Mouse (Mus musculus): ENCODE results near the gene Gm13696. TPM values are rescaled to one million over a fixed set of nuclear protein-coding genes. Genes with fewer than 3 reads are reported as not detected.
"Not testable (repeated sequence)": the region's sequence is repeated elsewhere in the genome, so short reads cannot be mapped to it uniquely, and the experiment has no call there.

Gm13696 gene
- total and polyA plus RNA-seq, 2 experiments from 2014 or later: not detected

DNA sequence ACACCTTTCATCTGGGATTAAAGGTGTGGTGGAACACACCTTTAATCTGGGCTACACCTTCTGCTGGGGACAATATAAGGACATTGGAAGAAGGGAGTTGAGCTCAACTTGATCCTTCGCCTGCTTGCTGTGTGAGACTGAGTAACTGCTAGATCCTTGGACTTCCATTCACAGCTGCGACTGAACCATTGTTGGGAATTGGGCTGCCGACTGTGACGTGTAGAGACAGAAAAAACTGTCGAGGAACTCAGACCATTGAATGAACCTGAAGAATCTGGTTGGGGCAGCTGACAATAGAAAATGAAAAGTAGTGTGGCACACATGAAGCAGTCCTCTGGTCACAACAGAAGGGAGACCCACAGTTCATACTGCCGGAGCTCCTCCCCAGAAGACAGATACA, 17.3 kb downstream of the Gm13696 start, which contains the start of gene Gm13691:
Gene Gm13691 (plus strand): TSS at position 301 of the 400 bp plus-strand sequence.
- H3K9me3 ChIP-seq (ENCODE audit: low read length); H3K4me2 ChIP-seq (ENCODE audit: low read depth); H3K27me3 ChIP-seq (ENCODE audit: insufficient read depth, low read length); DNase-seq; H3K4me1 ChIP-seq (ENCODE audit: insufficient read depth); H3K36me3 ChIP-seq (ENCODE audit: insufficient read depth); ATAC-seq; H3K4me3 ChIP-seq (ENCODE audit: low read depth, low read length); H3K27ac ChIP-seq (ENCODE audit: low read depth, low read length); H3K9ac ChIP-seq: not testable (repeated sequence)
- no CpG with 5 or more reads among the region's 6 CpGs for WGBS

DNA sequence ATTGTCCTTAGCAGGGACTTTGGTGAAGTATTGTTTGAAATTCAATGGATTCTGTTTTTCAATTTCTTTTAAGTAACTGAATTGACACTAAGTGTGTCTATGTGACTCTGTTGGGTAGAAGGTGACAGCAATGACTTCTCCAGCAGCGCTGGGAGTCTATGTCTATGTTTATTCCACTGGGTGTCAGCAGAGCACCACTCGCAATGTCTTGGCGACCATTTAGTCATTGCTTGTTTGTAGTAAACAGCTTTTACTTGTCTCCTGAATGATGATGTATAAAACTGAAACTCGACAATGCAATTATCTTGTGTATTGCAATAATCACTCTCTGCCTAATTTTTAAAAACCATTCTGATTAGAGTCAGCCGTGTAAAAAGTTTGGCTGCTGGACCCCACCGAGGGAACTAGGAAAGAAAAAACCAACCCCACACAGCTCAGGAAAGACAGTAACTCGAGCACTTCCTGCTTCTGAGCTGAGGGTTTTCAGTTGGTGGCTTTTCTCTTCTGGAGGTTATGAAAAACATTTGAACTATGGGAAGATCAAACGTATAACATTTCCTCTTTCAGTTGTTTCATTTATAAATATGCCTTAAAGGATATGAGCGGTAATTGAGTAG, 20.8 kb downstream of the Gm13696 start:
- H3K27me3 ChIP-seq (ENCODE audit: insufficient read depth, low read length); H3K27ac ChIP-seq (ENCODE audit: low read depth, low read length); H3K36me3 ChIP-seq (ENCODE audit: insufficient read depth); ATAC-seq; H3K9me3 ChIP-seq (ENCODE audit: low read length); H3K4me2 ChIP-seq (ENCODE audit: low read depth); H3K9ac ChIP-seq; H3K4me3 ChIP-seq (ENCODE audit: low read depth, low read length); H3K4me1 ChIP-seq (ENCODE audit: insufficient read depth); DNase-seq: not testable (repeated sequence)
- 63% methylated on average over 7 of the region's 9 CpGs for WGBS

DNA sequence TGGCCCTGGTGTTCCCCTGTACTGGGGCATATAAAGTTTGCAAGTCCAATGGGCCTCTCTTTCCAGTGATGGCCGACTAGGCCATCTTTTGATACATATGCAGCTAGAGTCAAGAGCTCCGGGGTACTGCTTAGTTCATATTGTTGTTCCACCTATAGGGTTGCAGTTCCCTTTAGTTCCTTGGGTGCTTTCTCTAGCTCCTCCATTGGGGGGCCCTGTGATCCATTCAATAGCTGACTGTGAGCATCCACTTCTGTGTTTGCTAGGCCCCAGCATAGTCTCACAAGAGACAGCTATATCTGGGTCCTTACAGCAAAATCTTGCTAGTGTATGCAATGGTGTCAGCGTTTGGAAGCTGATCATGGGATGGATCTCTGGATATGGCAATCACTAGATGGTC, 21.6 kb downstream of the Gm13696 start:
- not testable (repeated sequence) for H3K36me3 ChIP-seq (ENCODE audit: insufficient read depth); H3K4me3 ChIP-seq (ENCODE audit: low read depth, low read length); DNase-seq; H3K4me1 ChIP-seq (ENCODE audit: insufficient read depth); H3K9ac ChIP-seq; H3K27me3 ChIP-seq (ENCODE audit: insufficient read depth, low read length); H3K27ac ChIP-seq (ENCODE audit: low read depth, low read length); H3K9me3 ChIP-seq (ENCODE audit: low read length); ATAC-seq; H3K4me2 ChIP-seq (ENCODE audit: low read depth)
- WGBS: no CpG with 5 or more reads among the region's 3 CpGs

GRCm38 (mm10) chr2:84008913-84009312, 36.0 kb downstream of the Gm13696 start:
- H3K36me3 ChIP-seq (ENCODE audit: insufficient read depth): no peaks in the 10 kb centered on the region
- TF ChIP-seq CTCF (IDR thresholded peaks at IDR 0.05; ENCODE audit: low read depth): no peak
- H3K27me3 ChIP-seq (ENCODE audit: insufficient read depth, low read length): no peaks in the 10 kb centered on the region
- no peaks in the 10 kb centered on the region for H3K4me1 ChIP-seq (ENCODE audit: insufficient read depth)
- no peak overlapping the region for H3K9ac ChIP-seq
- H3K9me3 ChIP-seq (ENCODE audit: low read length): no peaks in the 10 kb centered on the region
- no peak overlapping the region for H3K4me2 ChIP-seq (ENCODE audit: low read depth)
- ATAC-seq (peak; percentile 45; the same call in 1 of the 2 replicates), DNase-seq (peak; percentile 18)
- WGBS: 36% methylated on average over 1 of the region's 1 CpGs
- no peak overlapping the region for H3K4me3 ChIP-seq (ENCODE audit: low read depth, low read length)
- no peak overlapping the region for H3K27ac ChIP-seq (ENCODE audit: low read depth, low read length)

- no peak overlapping the region for H3K9ac ChIP-seq
- H3K9me3 ChIP-seq (ENCODE audit: low read length): no peaks in the 10 kb centered on the region
- H3K36me3 ChIP-seq (ENCODE audit: insufficient read depth): no peaks in the 10 kb centered on the region
- ATAC-seq (no peak), DNase-seq (no peak)
- no peak overlapping the region for H3K27ac ChIP-seq (ENCODE audit: low read depth, low read length)
- H3K4me2 ChIP-seq (ENCODE audit: low read depth): no peak overlapping the region
- H3K4me3 ChIP-seq (ENCODE audit: low read depth, low read length): no peak overlapping the region
- WGBS: 89% methylated on average over 3 of the region's 3 CpGs
- H3K27me3 ChIP-seq (ENCODE audit: insufficient read depth, low read length): no peaks in the 10 kb centered on the region
- no peaks in the 10 kb centered on the region for H3K4me1 ChIP-seq (ENCODE audit: insufficient read depth)
- no peak for TF ChIP-seq CTCF (IDR thresholded peaks at IDR 0.05; ENCODE audit: low read depth)
Observed at GRCm38 (mm10) chr2:84009818-84010217, 36.9 kb downstream of the Gm13696 start.

DNA sequence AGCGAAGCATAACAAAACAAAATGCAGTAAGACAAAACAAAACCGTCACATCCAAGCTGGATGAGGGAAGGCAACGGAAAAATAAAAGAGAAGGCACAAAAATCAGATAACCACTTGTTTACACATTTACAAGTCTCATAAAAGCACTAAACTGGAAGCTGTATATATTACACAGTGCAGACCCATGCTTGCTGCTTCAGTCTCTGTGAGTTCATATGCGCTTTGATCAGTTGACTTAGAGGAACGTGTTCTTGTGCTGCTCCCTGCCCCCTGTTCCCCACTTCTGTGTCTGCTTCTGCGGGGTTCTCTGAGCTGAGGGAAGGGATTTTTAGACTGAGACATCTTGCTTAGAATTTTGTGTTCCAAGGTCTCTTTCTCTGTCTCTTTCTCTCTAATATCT, 41.6 kb downstream of the Gm13696 start:
- WGBS: 78% methylated on average over 6 of the region's 6 CpGs
- Histone ChIP-seq H3K27me3 (ENCODE audit: insufficient read depth, low read length) (no peaks in the 10 kb centered on the region), H3K36me3 (ENCODE audit: insufficient read depth) (no peaks in the 10 kb centered on the region), H3K4me3 (ENCODE audit: low read depth, low read length) (no peak overlapping the region), H3K27ac (ENCODE audit: low read depth, low read length) (no peak overlapping the region), H3K4me2 (ENCODE audit: low read depth) (no peak overlapping the region), H3K9ac (no peak overlapping the region), H3K4me1 (ENCODE audit: insufficient read depth) (no peaks in the 10 kb centered on the region), H3K9me3 (ENCODE audit: low read length) (no peaks in the 10 kb centered on the region)
- no peak for TF ChIP-seq CTCF (IDR thresholded peaks at IDR 0.05; ENCODE audit: low read depth)
- ATAC-seq: no peak
- no peak for DNase-seq

- H3K9ac ChIP-seq; H3K4me1 ChIP-seq (ENCODE audit: insufficient read depth); DNase-seq: not testable (repeated sequence)
Observed at GRCm38 (mm10) chr2:84016291-84016690, 43.4 kb downstream of the Gm13696 start.

More at GRCm38 (mm10) chr2:84016291-84016690, 43.4 kb downstream of the Gm13696 start:
- H3K4me3 ChIP-seq (ENCODE audit: low read depth, low read length); H3K9me3 ChIP-seq (ENCODE audit: low read length); H3K4me2 ChIP-seq (ENCODE audit: low read depth); H3K36me3 ChIP-seq (ENCODE audit: insufficient read depth); ATAC-seq; H3K27ac ChIP-seq (ENCODE audit: low read depth, low read length); H3K27me3 ChIP-seq (ENCODE audit: insufficient read depth, low read length): not testable (repeated sequence)
- 85% methylated on average over 4 of the region's 5 CpGs for WGBS
